ENCODE assay signal across 8 mouse cellular contexts in genomic region chr17:57096623-57096920, GRCm38 (mm10). TPM values are rescaled to one million over a fixed set of nuclear protein-coding genes. Genes with fewer than 3 reads are reported as not detected.
DNase-seq lines count a peak whose midpoint lies in the region; ATAC-seq and TF ChIP-seq lines count a peak whose summit lies in the region.

No protein-coding gene starts in this region.

- peak; percentile 98 for TF ChIP-seq RAD21 in MEL (IDR thresholded peaks at IDR 0.05; ENCODE audit: low read depth, low read length)

- no peaks in the 10 kb centered on the region for H3K79me2 ChIP-seq in MEL (ENCODE audit: control insufficient read depth, insufficient read depth, low read length, poor library complexity)

- peak; percentile 82 for DNase-seq in MEL (ENCODE audit: low read depth, low spot score)
- DNase-seq in cerebellum, adult 2 months, result peak; percentile 80 to 89
- peak; percentile 83 for DNase-seq in hindbrain, embryonic 10.5 days (ENCODE audit: low spot score)
- peak; percentile 75 for DNase-seq in layer of hippocampus, adult 9-11 months
- DNase-seq in lung, postnatal 0 days (ENCODE audit: low spot score), result peak; percentile 66
- peak; percentile 78 for DNase-seq in ovary, postnatal 14 days (ENCODE audit: low spot score)
- peak; percentile 93 for DNase-seq in thymus, postnatal 14 days

- no peak overlapping the region for H3K9ac ChIP-seq in MEL (ENCODE audit: control insufficient read depth, low read depth, low read length, poor library complexity, severe bottlenecking)
- no peak overlapping the region for H3K9ac ChIP-seq in lung, postnatal 0 days (replicated peaks; ENCODE audit: low read depth)

- TF ChIP-seq POLR2A in MEL (IDR thresholded peaks at IDR 0.05; ENCODE audit: control insufficient read depth in 1 of 2, insufficient read depth in 1 of 2, low read depth in 1 of 2, low read length in 2 of 2, poor library complexity in 1 of 2), result no peak
- no peak for TF ChIP-seq POLR2A in cerebellum, adult 2 months (IDR thresholded peaks at IDR 0.05; ENCODE audit: borderline replicate concordance, insufficient read depth, low read length)

- peaks cover 0 to 4% of the 10 kb centered on the region in 2 experiments; a peak in 1 of 4 replicates for H3K4me1 ChIP-seq in MEL (ENCODE audit: control insufficient read depth in 1 of 2, insufficient read depth in 2 of 2, low read length in 2 of 2)
- H3K4me1 ChIP-seq in cerebellum, adult 2 months (ENCODE audit: control insufficient read depth, insufficient read depth, low read length), result no peaks in the 10 kb centered on the region; the same call in 1 of the 2 replicates
- peaks cover 20% of the 10 kb centered on the region for H3K4me1 ChIP-seq in hindbrain, embryonic 10.5 days (replicated peaks)
- H3K4me1 ChIP-seq in lung, postnatal 0 days (ENCODE audit: insufficient read depth, low read depth, low read length), result no peaks in the 10 kb centered on the region

- H3K27me3 ChIP-seq in MEL (ENCODE audit: control insufficient read depth in 1 of 2, insufficient read depth in 2 of 2, low read length in 2 of 2), result no peaks in the 10 kb centered on the region
- no peaks in the 10 kb centered on the region for H3K27me3 ChIP-seq in cerebellum, adult 2 months (ENCODE audit: control insufficient read depth, insufficient read depth, low read length)
- H3K27me3 ChIP-seq in hindbrain, embryonic 10.5 days (ENCODE audit: insufficient read depth, poor library complexity, severe bottlenecking), result peaks cover 7% of the 10 kb centered on the region; the same call in 1 of the 2 replicates
- no peaks in the 10 kb centered on the region for H3K27me3 ChIP-seq in lung, postnatal 0 days (replicated peaks; ENCODE audit: insufficient read depth, low read length)

- H3K27ac ChIP-seq in MEL (ENCODE audit: control insufficient read depth, low read depth, low read length), result no peak overlapping the region
- no peak overlapping the region for H3K27ac ChIP-seq in cerebellum, adult 2 months (ENCODE audit: insufficient read depth, low read length)
- no peak overlapping the region for H3K27ac ChIP-seq in hindbrain, embryonic 10.5 days
- no peak overlapping the region for H3K27ac ChIP-seq in lung, postnatal 0 days (ENCODE audit: low read length)

- H3K36me3 ChIP-seq in MEL (ENCODE audit: control insufficient read depth in 1 of 2, insufficient read depth in 2 of 2, low read length in 2 of 2), result no peaks in the 10 kb centered on the region
- no peaks in the 10 kb centered on the region for H3K36me3 ChIP-seq in hindbrain, embryonic 10.5 days
- no peaks in the 10 kb centered on the region for H3K36me3 ChIP-seq in lung, postnatal 0 days (ENCODE audit: insufficient read depth, low read length)

- ATAC-seq in frontal cortex, adult (ENCODE audit: low TSS enrichment), result peak; percentile 87
- ATAC-seq in lung, postnatal 0 days, result peak; percentile 87

- no peak for TF ChIP-seq EP300 in MEL (IDR thresholded peaks at IDR 0.05; ENCODE audit: low read depth in 1 of 2, low read length in 2 of 2)
- no peak for TF ChIP-seq EP300 in lung, postnatal 0 days (IDR thresholded peaks at IDR 0.05)

- H3K4me3 ChIP-seq in MEL (ENCODE audit: control insufficient read depth in 1 of 2, insufficient read depth in 1 of 2, low read depth in 2 of 2, low read length in 2 of 2), result no peak overlapping the region
- peak overlapping the region; percentile 25 for H3K4me3 ChIP-seq in cerebellum, adult 2 months (replicated peaks; ENCODE audit: insufficient read depth, low read depth, low read length)
- H3K4me3 ChIP-seq in hindbrain, embryonic 10.5 days, result peak overlapping the region; percentile 42
- no peak overlapping the region for H3K4me3 ChIP-seq in lung, postnatal 0 days (ENCODE audit: low read depth, low read length)

- H3K4me2 ChIP-seq in lung, postnatal 0 days (replicated peaks; ENCODE audit: low read depth, low read length), result peak overlapping the region; percentile 40

- under 1% methylated on average over 11 of the region's 11 CpGs for WGBS in cerebellum, adult 2 months
- WGBS in hindbrain, embryonic 10.5 days, result 2% methylated on average over 11 of the region's 11 CpGs
- WGBS in lung, postnatal 0 days, result 1% methylated on average over 11 of the region's 11 CpGs

- peak; percentile 86 to 98 (median 94) for TF ChIP-seq CTCF in MEL (IDR thresholded peaks at IDR 0.05 in 2 of 3, conservative IDR thresholded peaks at IDR 0.05 in 1 of 3; ENCODE audit: control insufficient read depth in 1 of 3, insufficient read depth in 1 of 3, low read depth in 2 of 3, low read length in 3 of 3, poor library complexity in 1 of 3, severe bottlenecking in 1 of 3)
- TF ChIP-seq CTCF in cerebellum, adult 2 months (IDR thresholded peaks at IDR 0.05; ENCODE audit: borderline replicate concordance, insufficient read depth, low read depth, low read length), result peak; percentile 87
- TF ChIP-seq CTCF in lung, postnatal 0 days (IDR thresholded peaks at IDR 0.05), result peak; percentile 95

- no peaks in the 10 kb centered on the region for H3K9me3 ChIP-seq in MEL (replicated peaks; ENCODE audit: insufficient read depth, low read length)
- no peaks in the 10 kb centered on the region for H3K9me3 ChIP-seq in hindbrain, embryonic 10.5 days
- H3K9me3 ChIP-seq in lung, postnatal 0 days (ENCODE audit: low read length), result no peaks in the 10 kb centered on the region

TF ChIP-seq in MEL, 35 proteins besides CTCF, POLR2A, EP300 and RAD21:
- TF ChIP-seq MYC (IDR thresholded peaks at IDR 0.05; ENCODE audit: low read depth, low read length) (no peak), MAZ (IDR thresholded peaks at IDR 0.05; ENCODE audit: low read depth, low read length) (0 out of 2 replicates have a peak, but pooled peaks have one; percentile 55), MEF2A (IDR thresholded peaks at IDR 0.05; ENCODE audit: extremely low read depth, insufficient replicate concordance, low read depth, low read length, poor library complexity, severe bottlenecking) (no peak), SMC3 (IDR thresholded peaks at IDR 0.05; ENCODE audit: low read depth, low read length) (peak; percentile 99), MXI1 (IDR thresholded peaks at IDR 0.05; ENCODE audit: low read depth, low read length) (no peak), ZC3H11A (IDR thresholded peaks at IDR 0.05; ENCODE audit: low read depth, low read length) (peak; percentile 98), ZNF384 (IDR thresholded peaks at IDR 0.05; ENCODE audit: low read depth, low read length) (no peak; the same call in 1 of the 2 replicates)

RNA-seq across cellular contexts. Expression of gene Tnfsf9, which starts 8.6 kb away (rescaled TPM):
- total RNA-seq in MEL (2012; rRNA removed), result 2.0 and 2.5 TPM in 2 replicates
- polyA plus RNA-seq in MEL (2012; ENCODE audit: insufficient read depth in 1 of 2, insufficient read length in 2 of 2, low read depth in 1 of 2, low replicate concordance in 2 of 2, missing spikeins in 1 of 2), result 1 to 10 TPM in 1 of 2 experiments, not detected in 1; 3.4 TPM
- polyA plus RNA-seq in cerebellum, adult 2 months (2012; rRNA removed), result 5.8 and 7.7 TPM in 2 replicates
- 9.8 and 10.5 TPM in 2 replicates for polyA plus RNA-seq in hindbrain, embryonic 10.5 days (2016; fragmentation: Nextera tagmentation; extraction: Ambion mirVana)
- polyA plus RNA-seq in lung, postnatal 0 days (2015; fragmentation: Nextera tagmentation; extraction: Ambion mirVana), result 3.0 and 3.4 TPM in 2 replicates

RNA-seq across cellular contexts. Expression of gene Tubb4a, which starts 9.0 kb away (rescaled TPM):
- total RNA-seq in MEL (2012; rRNA removed), result 0.35 and 0.62 TPM in 2 replicates
- polyA plus RNA-seq in MEL (2012; ENCODE audit: insufficient read depth in 1 of 2, insufficient read length in 2 of 2, low read depth in 1 of 2, low replicate concordance in 2 of 2, missing spikeins in 1 of 2), result 1 to 10 TPM in 1 of 2 experiments, not detected in 1; 6.4 TPM
- 1,121 and 1,177 TPM in 2 replicates for polyA plus RNA-seq in cerebellum, adult 2 months (2012; rRNA removed)
- polyA plus RNA-seq in hindbrain, embryonic 10.5 days (2016; fragmentation: Nextera tagmentation; extraction: Ambion mirVana), result 66.9 and 167 TPM in 2 replicates
- polyA plus RNA-seq in lung, postnatal 0 days (2015; fragmentation: Nextera tagmentation; extraction: Ambion mirVana), result 7.1 and 7.5 TPM in 2 replicates

RNA-seq across cellular contexts. Expression of gene Dennd1c, which starts 18.3 kb away (rescaled TPM):
- 3.2 and 3.8 TPM in 2 replicates for total RNA-seq in MEL (2012; rRNA removed)
- 10 to 100 TPM in 1 of 2 experiments, not detected in 1; 20.7 TPM for polyA plus RNA-seq in MEL (2012; ENCODE audit: insufficient read depth in 1 of 2, insufficient read length in 2 of 2, low read depth in 1 of 2, low replicate concordance in 2 of 2, missing spikeins in 1 of 2)
- polyA plus RNA-seq in cerebellum, adult 2 months (2012; rRNA removed), result 1.1 and 2.1 TPM in 2 replicates
- 3.2 and 3.6 TPM in 2 replicates for polyA plus RNA-seq in hindbrain, embryonic 10.5 days (2016; fragmentation: Nextera tagmentation; extraction: Ambion mirVana)
- 5.7 and 6.0 TPM in 2 replicates for polyA plus RNA-seq in lung, postnatal 0 days (2015; fragmentation: Nextera tagmentation; extraction: Ambion mirVana)

RNA-seq across cellular contexts. Expression of gene Slc25a23, which starts 36.9 kb away (rescaled TPM):
- 4.9 and 5.9 TPM in 2 replicates for total RNA-seq in MEL (2012; rRNA removed)
- 10 to 100 TPM in 1 of 2 experiments, not detected in 1; 60.8 TPM for polyA plus RNA-seq in MEL (2012; ENCODE audit: insufficient read depth in 1 of 2, insufficient read length in 2 of 2, low read depth in 1 of 2, low replicate concordance in 2 of 2, missing spikeins in 1 of 2)
- 178 and 211 TPM in 2 replicates for polyA plus RNA-seq in cerebellum, adult 2 months (2012; rRNA removed)
- 10.5 and 16.2 TPM in 2 replicates for polyA plus RNA-seq in hindbrain, embryonic 10.5 days (2016; fragmentation: Nextera tagmentation; extraction: Ambion mirVana)
- 5.8 and 5.9 TPM in 2 replicates for polyA plus RNA-seq in lung, postnatal 0 days (2015; fragmentation: Nextera tagmentation; extraction: Ambion mirVana)

RNA-seq across cellular contexts. Expression of gene Crb3, which starts 37.7 kb away (rescaled TPM):
- not detected in 2 replicates for total RNA-seq in MEL (2012; rRNA removed)
- polyA plus RNA-seq in MEL (2012; ENCODE audit: insufficient read depth in 1 of 2, insufficient read length in 2 of 2, low read depth in 1 of 2, low replicate concordance in 2 of 2, missing spikeins in 1 of 2), result under 1 TPM in 1 of 2 experiments, not detected in 1; 0.19 TPM
- polyA plus RNA-seq in cerebellum, adult 2 months (2012; rRNA removed), result 2.8 and 3.3 TPM in 2 replicates
- polyA plus RNA-seq in hindbrain, embryonic 10.5 days (2016; fragmentation: Nextera tagmentation; extraction: Ambion mirVana), result 5.1 and 8.2 TPM in 2 replicates
- 119 and 120 TPM in 2 replicates for polyA plus RNA-seq in lung, postnatal 0 days (2015; fragmentation: Nextera tagmentation; extraction: Ambion mirVana)

Comparison
In these comparisons a context has a peak if more than half of its experiments do, and no peak if none do; other contexts are left out.
1. H3K4me3 ChIP-seq: peak in cerebellum, adult 2 months (single experiment) and hindbrain, embryonic 10.5 days (single experiment); none in MEL (0 of 2) and lung, postnatal 0 days (single experiment).
2. Peak in every context shown above with its lines, with median percentiles within 50 percentile points of each other: DNase-seq and CTCF ChIP-seq.